16 mouse cellular contexts compared by ENCODE assay signal in genomic region chr9:43098922-43099321, GRCm38 (mm10). TPM values are rescaled to one million over a fixed set of nuclear protein-coding genes. Genes with fewer than 3 reads are reported as not detected.
A peak's percentile ranks its signal among the peaks of the same experiment; 100 is the strongest.
DNase-seq lines count a peak whose midpoint lies in the region; ATAC-seq and TF ChIP-seq lines count a peak whose summit lies in the region.
"Had no signal": no experiment of that assay in that cellular context is flagged by ENCODE, and none has a peak within 500 bp of the region (broad histone marks: within the 10 kb centered on the region; RNA-seq: fewer than 3 reads in every experiment).

No protein-coding gene starts in this region.

- peak overlapping the region; percentile 71 for H3K27ac ChIP-seq in heart, adult 2 months
- no peak overlapping the region for H3K27ac ChIP-seq in lung, embryonic 14.5 days (ENCODE audit: low read depth)
- peak overlapping the region; percentile 25 for H3K27ac ChIP-seq in heart, embryonic 16.5 days (ENCODE audit: low read length)
- H3K27ac ChIP-seq: forebrain, embryonic 13.5 days; hindbrain, embryonic 15.5 days; limb, embryonic 15.5 days; midbrain, embryonic 12.5 days had no signal

- H3K9ac ChIP-seq in heart, adult 2 months (ENCODE audit: low read depth, low read length) = no peak overlapping the region
- no peak overlapping the region for H3K9ac ChIP-seq in lung, embryonic 14.5 days
- no peak overlapping the region for H3K9ac ChIP-seq in heart, embryonic 16.5 days (ENCODE audit: low read length)
- H3K9ac ChIP-seq: forebrain, embryonic 13.5 days; hindbrain, embryonic 15.5 days; limb, embryonic 15.5 days; midbrain, embryonic 12.5 days had no signal

- no peak for ATAC-seq in lung, embryonic 14.5 days (ENCODE audit: insufficient read depth)
- ATAC-seq in CD4-positive, CD25-positive, alpha-beta regulatory T cell, adult 4 months = peak; percentile 42
- no peak; the same call in 1 of the 2 replicates for ATAC-seq in heart, embryonic 16.5 days (replicated peaks; ENCODE audit: extremely low read depth, insufficient read depth, low FRiP score)
- no peak for ATAC-seq in megakaryocyte progenitor cell, adult 5-6 weeks (replicated peaks; ENCODE audit: poor library complexity)
- ATAC-seq: forebrain, embryonic 13.5 days had no signal

- H3K9me3 ChIP-seq in lung, embryonic 14.5 days (ENCODE audit: low read depth, low read length) = no peaks in the 10 kb centered on the region
- no peaks in the 10 kb centered on the region for H3K9me3 ChIP-seq in heart, embryonic 16.5 days (replicated peaks; ENCODE audit: control insufficient read depth, low read length)
- H3K9me3 ChIP-seq: forebrain, embryonic 13.5 days; hindbrain, embryonic 15.5 days; limb, embryonic 15.5 days; midbrain, embryonic 12.5 days had no signal

- 0 out of 2 replicates have a peak, but pooled peaks have one; percentile 9 for TF ChIP-seq EP300 in heart, adult 2 months (IDR thresholded peaks at IDR 0.05; ENCODE audit: insufficient read depth, low read depth, low read length)

- peaks cover 16% of the 10 kb centered on the region for H3K79me2 ChIP-seq in heart, adult 2 months (replicated peaks; ENCODE audit: control insufficient read depth, insufficient read depth, low read length)

- WGBS in heart, adult 2 months = 16% methylated on average over 4 of the region's 4 CpGs
- WGBS in lung, embryonic 14.5 days = 48% methylated on average over 4 of the region's 4 CpGs
- 32% methylated on average over 4 of the region's 4 CpGs for WGBS in heart, embryonic 16.5 days

- H3K4me3 ChIP-seq in heart, adult 2 months = no peak overlapping the region
- H3K4me3 ChIP-seq in lung, embryonic 14.5 days (ENCODE audit: low read depth, low read length) = no peak overlapping the region
- H3K4me3 ChIP-seq in heart, embryonic 16.5 days (ENCODE audit: low read length) = no peak overlapping the region
- H3K4me3 ChIP-seq: forebrain, embryonic 13.5 days; hindbrain, embryonic 15.5 days; limb, embryonic 15.5 days; midbrain, embryonic 12.5 days had no signal

- H3K4me1 ChIP-seq in heart, adult 2 months (ENCODE audit: control insufficient read depth, insufficient read depth, low read length) = peaks cover 33% of the 10 kb centered on the region
- peaks cover 10% of the 10 kb centered on the region for H3K4me1 ChIP-seq in lung, embryonic 14.5 days (ENCODE audit: insufficient read depth)
- H3K4me1 ChIP-seq in heart, embryonic 16.5 days (ENCODE audit: control insufficient read depth, insufficient read depth, low read length) = peaks cover 29% of the 10 kb centered on the region

- peak in 1 of 2 experiments; percentile 38 for DNase-seq in heart, adult 2 months
- DNase-seq in heart, postnatal 14 days = no peak
- DNase-seq in lung, embryonic 14.5 days = peak; percentile 24
- DNase-seq in lung, postnatal 14 days = no peak
- DNase-seq in frontal cortex, postnatal 25 days (ENCODE audit: low spot score in 2 of 2) = no peak
- DNase-seq: cerebellum, adult 11 months; gastrocnemius, postnatal 14 days; kidney, postnatal 25 days; right cerebral cortex, postnatal 4 days had no signal

- intact Hi-C loops in heart, adult 2 months (cut with DNase I) = no loop called here
- intact Hi-C loops in heart, postnatal 14 days (cut with DNase I) = loop anchor here (5.0 kb wide), 1 partner anchor 52 kb away; no protein-coding TSS in a partner anchor

- H3K36me3 ChIP-seq in heart, adult 2 months (ENCODE audit: control insufficient read depth, insufficient read depth, low read length) = peaks cover 42% of the 10 kb centered on the region
- no peaks in the 10 kb centered on the region for H3K36me3 ChIP-seq in lung, embryonic 14.5 days (ENCODE audit: insufficient read depth)
- no peaks in the 10 kb centered on the region for H3K36me3 ChIP-seq in heart, embryonic 16.5 days (ENCODE audit: control insufficient read depth, insufficient read depth)
- H3K36me3 ChIP-seq: hindbrain, embryonic 15.5 days; limb, embryonic 15.5 days; midbrain, embryonic 12.5 days had no signal

- peak; percentile 33; the same call in 1 of the 2 replicates for TF ChIP-seq POLR2A in heart, adult 2 months (IDR thresholded peaks at IDR 0.05; ENCODE audit: insufficient read depth, low read depth, low read length)

- H3K27me3 ChIP-seq in heart, adult 2 months (ENCODE audit: control insufficient read depth, insufficient read depth, low read length) = no peaks in the 10 kb centered on the region
- H3K27me3 ChIP-seq in lung, embryonic 14.5 days (ENCODE audit: insufficient read depth, low read length) = no peaks in the 10 kb centered on the region
- no peaks in the 10 kb centered on the region for H3K27me3 ChIP-seq in heart, embryonic 16.5 days (ENCODE audit: control insufficient read depth, insufficient read depth, low read length)
- H3K27me3 ChIP-seq: forebrain, embryonic 13.5 days; hindbrain, embryonic 15.5 days; limb, embryonic 15.5 days; midbrain, embryonic 12.5 days had no signal

- TF ChIP-seq CTCF in heart, adult 2 months (IDR thresholded peaks at IDR 0.05) = no peak
- TF ChIP-seq CTCF in lung, embryonic 14.5 days (IDR thresholded peaks at IDR 0.05; ENCODE audit: low read depth) = no peak

- H3K4me2 ChIP-seq in lung, embryonic 14.5 days = no peak overlapping the region
- H3K4me2 ChIP-seq in heart, embryonic 16.5 days (ENCODE audit: low read depth, low read length) = no peak overlapping the region; the same call in 1 of the 2 replicates
- H3K4me2 ChIP-seq: forebrain, embryonic 13.5 days; hindbrain, embryonic 15.5 days; limb, embryonic 15.5 days; midbrain, embryonic 12.5 days had no signal

RNA-seq across cellular contexts. Expression of gene Arhgef12, which starts 8.1 kb away (rescaled TPM):
- 100 to 1,000 TPM; 136 to 150 TPM for total RNA-seq in heart, adult 2 months (2021)
- polyA plus RNA-seq in heart, adult 2 months (2012; rRNA removed) = 34.8 and 66.4 TPM in 2 replicates
- 100 to 1,000 TPM; 154 to 163 TPM for total RNA-seq in heart, postnatal 14 days (2021)
- polyA plus RNA-seq in lung, embryonic 14.5 days (2014; fragmentation: Nextera tagmentation; extraction: Ambion mirVana) = 19.1 and 24.7 TPM in 2 replicates
- 10 to 100 TPM; 17.8 to 28.2 TPM for polyA plus RNA-seq in CD4-positive, CD25-positive, alpha-beta regulatory T cell, adult 4 months (2017; shearing (Covaris generic))
- polyA plus RNA-seq in heart, embryonic 16.5 days (2015; fragmentation: Nextera tagmentation; extraction: Ambion mirVana) = 10.9 and 12.4 TPM in 2 replicates
- total RNA-seq in megakaryocyte progenitor cell, adult 5-6 weeks (2015) = 2.4 and 3.1 TPM in 2 replicates
- total RNA-seq in megakaryocyte progenitor cell, adult 5-6 weeks (2017) = 1.7 and 2.3 TPM in 2 replicates

RNA-seq across cellular contexts. Expression of gene Tmem136, which starts 17.4 kb away (rescaled TPM):
- total RNA-seq in heart, adult 2 months (2021) = 1 to 10 TPM; 5.7 to 7.1 TPM
- 7.4 and 10.2 TPM in 2 replicates for polyA plus RNA-seq in heart, adult 2 months (2012; rRNA removed)
- total RNA-seq in heart, postnatal 14 days (2021) = 1 to 10 TPM; 7.2 to 7.5 TPM
- 5.3 and 5.9 TPM in 2 replicates for polyA plus RNA-seq in lung, embryonic 14.5 days (2014; fragmentation: Nextera tagmentation; extraction: Ambion mirVana)
- polyA plus RNA-seq in CD4-positive, CD25-positive, alpha-beta regulatory T cell, adult 4 months (2017; shearing (Covaris generic)) = 1 to 10 TPM; 3.1 to 4.6 TPM
- polyA plus RNA-seq in heart, embryonic 16.5 days (2015; fragmentation: Nextera tagmentation; extraction: Ambion mirVana) = 12.0 and 14.1 TPM in 2 replicates
- total RNA-seq in megakaryocyte progenitor cell, adult 5-6 weeks (2015) = not detected in 2 replicates
- total RNA-seq in megakaryocyte progenitor cell, adult 5-6 weeks (2017) = not detected in 2 replicates
